Mouse (Mus musculus) gastrocnemius, postnatal 4 days (tissue): Measurements from ENCODE around the gene Slc9a3. TPM values are rescaled to one million over a fixed set of nuclear protein-coding genes. Genes with fewer than 3 reads are reported as not detected.

Source experiments
- DNase-seq, 2 experiments: peaks; one replicate each; pipeline ENCODE4 v3.0.0; 2021 to 2022; ENCODE audit warnings: low spot score in 2 of 2, mixed read lengths in 2 of 2
- total RNA-seq, 2 experiments: library from RNA; stranded (reverse); gene quantifications; 2 replicates each; pipeline ENCODE4 v1.2.3; 2021

The Slc9a3 gene
- total RNA-seq, 2 experiments from 2014 or later = 0.73 to 0.76 TPM

- DNase-seq = no peak
Observed at GRCm38 (mm10) chr13:74144120-74144884, 23.0 kb downstream of the Slc9a3 start.

- no peak for DNase-seq
Observed at GRCm38 (mm10) chr13:74145983-74146622, 24.8 kb downstream of the Slc9a3 start.

GRCm38 (mm10) chr13:74147327-74147726 is 26.1 kb downstream of the Slc9a3 start:
- no peak for DNase-seq

GRCm38 (mm10) chr13:74166348-74167056 is 45.2 kb downstream of the Slc9a3 start:
- DNase-seq = peak; percentile 31 to 52

- DNase-seq = no peak
Observed at GRCm38 (mm10) chr13:74167057-74167413, 45.8 kb downstream of the Slc9a3 start.

- no peak for DNase-seq
Observed at GRCm38 (mm10) chr13:74167492-74167891, 46.2 kb downstream of the Slc9a3 start.

- DNase-seq = no peak
Observed at GRCm38 (mm10) chr13:74169446-74170164, 48.3 kb downstream of the Slc9a3 start.

- no peak for DNase-seq
Observed at GRCm38 (mm10) chr13:74172036-74172435, 50.8 kb downstream of the Slc9a3 start.

GRCm38 (mm10) chr13:74183011-74183695 is 61.9 kb downstream of the Slc9a3 start:
- no peak for DNase-seq

GRCm38 (mm10) chr13:74192613-74193012 is 71.4 kb downstream of the Slc9a3 start:
- DNase-seq = no peak

- DNase-seq = no peak
Observed at GRCm38 (mm10) chr13:74196451-74196850, 75.2 kb downstream of the Slc9a3 start.

GRCm38 (mm10) chr13:74208317-74208985 is 87.2 kb downstream of the Slc9a3 start, which contains the start of gene Exoc3:
Gene Exoc3 (minus strand): TSS chr13:74208732.
- DNase-seq = peak; percentile 86 to 89

GRCm38 (mm10) chr13:74208986-74209345 is 87.7 kb downstream of the Slc9a3 start:
- peak in 1 of 2 experiments; percentile 12 for DNase-seq

GRCm38 (mm10) chr13:74218441-74218840 is 97.2 kb downstream of the Slc9a3 start:
- DNase-seq = no peak

Other genes with a start within 250 kb of the Slc9a3 start
- gene Trip13, start 183.7 kb upstream of the Slc9a3 start, total RNA-seq = 1 to 10 TPM; 5.1 to 7.4 TPM
- 10 to 100 TPM; 25.8 to 29.1 TPM for gene Brd9, start 183.6 kb upstream of the Slc9a3 start, total RNA-seq
- not detected for gene Zdhhc11, start 157.6 kb upstream of the Slc9a3 start, total RNA-seq
- gene Tppp, start 112.0 kb upstream of the Slc9a3 start, total RNA-seq = 10 to 100 TPM; 11.0 to 12.7 TPM
- 1 to 10 TPM; 2.1 to 5.0 TPM for gene Cep72, start 59.2 kb upstream of the Slc9a3 start, total RNA-seq
- 10 to 100 TPM; 39.0 to 43.5 TPM for gene Exoc3, start 87.3 kb downstream of the Slc9a3 start, total RNA-seq
- gene Ahrr, start 170.9 kb downstream of the Slc9a3 start, total RNA-seq = under 1 TPM; 0.22 to 0.39 TPM
- 10 to 100 TPM; 41.8 to 42.4 TPM for gene Pdcd6, start 196.1 kb downstream of the Slc9a3 start, total RNA-seq
- 100 to 1,000 TPM; 396 to 440 TPM for gene Sdha, start 228.8 kb downstream of the Slc9a3 start, total RNA-seq
- 10 to 100 TPM; 47.7 to 51.1 TPM for gene Ccdc127, start 228.9 kb downstream of the Slc9a3 start, total RNA-seq
- 10 to 100 TPM; 33.2 to 39.0 TPM for gene Lrrc14b, start 242.5 kb downstream of the Slc9a3 start, total RNA-seq